Mouse (Mus musculus): ENCODE data around the gene L3hypdh. TPM values are rescaled to one million over a fixed set of nuclear protein-coding genes. Genes with fewer than 3 reads are reported as not detected.
"Not testable (repeated sequence)": the region's sequence is repeated elsewhere in the genome, so short reads cannot be mapped to it uniquely, and the experiment has no call there.

Gene L3hypdh
- total RNA-seq, 2 experiments from 2014 or later: 2.6 to 3.9 TPM

- no peak overlapping the region for H3K27ac ChIP-seq
- no peak overlapping the region for H3K4me3 ChIP-seq
- intact Hi-C loops (cut with DNase I): no loop called here
- DNase-seq (ENCODE audit: extremely low spot score in 1 of 2, low spot score in 2 of 2): no peak
- no peak for TF ChIP-seq CTCF (IDR thresholded peaks at IDR 0.05)
Measured at GRCm38 (mm10) chr12:72050821-72051220, 34.4 kb downstream of the L3hypdh start.

GRCm38 (mm10) chr12:72050156-72050555, 35.1 kb downstream of the L3hypdh start:
- H3K27ac ChIP-seq; DNase-seq (ENCODE audit: extremely low spot score in 1 of 2, low spot score in 2 of 2); H3K4me3 ChIP-seq; intact Hi-C loops (cut with DNase I): not testable (repeated sequence)

GRCm38 (mm10) chr12:72047513-72047912, 37.7 kb downstream of the L3hypdh start:
- no peak overlapping the region for H3K27ac ChIP-seq
- intact Hi-C loops (cut with DNase I): loop anchor here (1.0 to 10.0 kb wide), 4 partner anchors 225 to 850 kb away; partner anchors contain the start of gene Dact1
- no peak for DNase-seq (ENCODE audit: extremely low spot score in 1 of 2, low spot score in 2 of 2)
- no peak overlapping the region for H3K4me3 ChIP-seq
- TF ChIP-seq CTCF (IDR thresholded peaks at IDR 0.05): peak; percentile 84

- H3K27ac ChIP-seq: no peak overlapping the region
- intact Hi-C loops (cut with DNase I): loop anchor here (10.0 kb wide), 1 partner anchor 736 kb away; the partner anchor contains the start of gene Dact1
- no peak for DNase-seq (ENCODE audit: extremely low spot score in 1 of 2, low spot score in 2 of 2)
- TF ChIP-seq CTCF (IDR thresholded peaks at IDR 0.05): no peak
- no peak overlapping the region for H3K4me3 ChIP-seq
Measured at GRCm38 (mm10) chr12:72041238-72041637, 44.0 kb downstream of the L3hypdh start.

- Histone ChIP-seq H3K4me3 (no peak overlapping the region), H3K27ac (no peak overlapping the region)
- TF ChIP-seq CTCF (IDR thresholded peaks at IDR 0.05): no peak
- DNase-seq (ENCODE audit: extremely low spot score in 1 of 2, low spot score in 2 of 2): no peak
- intact Hi-C loops (cut with DNase I): no loop called here
Measured at GRCm38 (mm10) chr12:72039501-72039900, 45.7 kb downstream of the L3hypdh start.

GRCm38 (mm10) chr12:72038866-72039265, 46.4 kb downstream of the L3hypdh start:
- no peak for TF ChIP-seq CTCF (IDR thresholded peaks at IDR 0.05)
- DNase-seq (ENCODE audit: extremely low spot score in 1 of 2, low spot score in 2 of 2): no peak
- no peak overlapping the region for H3K4me3 ChIP-seq
- no peak overlapping the region for H3K27ac ChIP-seq
- intact Hi-C loops (cut with DNase I): no loop called here

GRCm38 (mm10) chr12:72037049-72037448, 48.2 kb downstream of the L3hypdh start:
- no peak for DNase-seq (ENCODE audit: extremely low spot score in 1 of 2, low spot score in 2 of 2)
- TF ChIP-seq CTCF (IDR thresholded peaks at IDR 0.05): no peak
- H3K4me3 ChIP-seq: no peak overlapping the region
- intact Hi-C loops (cut with DNase I): no loop called here
- no peak overlapping the region for H3K27ac ChIP-seq

GRCm38 (mm10) chr12:72036097-72036661, 49.1 kb downstream of the L3hypdh start:
- no peak for DNase-seq (ENCODE audit: extremely low spot score in 1 of 2, low spot score in 2 of 2)
- intact Hi-C loops (cut with DNase I): no loop called here
- H3K27ac ChIP-seq: no peak overlapping the region
- no peak overlapping the region for H3K4me3 ChIP-seq
- TF ChIP-seq CTCF (IDR thresholded peaks at IDR 0.05): no peak

- intact Hi-C loops (cut with DNase I): no loop called here
- DNase-seq (ENCODE audit: extremely low spot score in 1 of 2, low spot score in 2 of 2): no peak
- no peak for TF ChIP-seq CTCF (IDR thresholded peaks at IDR 0.05)
- H3K27ac ChIP-seq: no peak overlapping the region
- H3K4me3 ChIP-seq: no peak overlapping the region
Measured at GRCm38 (mm10) chr12:72031794-72032193, 53.4 kb downstream of the L3hypdh start.

- no peak for DNase-seq (ENCODE audit: extremely low spot score in 1 of 2, low spot score in 2 of 2)
- no peak overlapping the region for H3K27ac ChIP-seq
- no peak overlapping the region for H3K4me3 ChIP-seq
- no peak for TF ChIP-seq CTCF (IDR thresholded peaks at IDR 0.05)
- intact Hi-C loops (cut with DNase I): no loop called here
Measured at GRCm38 (mm10) chr12:72031171-72031570, 54.1 kb downstream of the L3hypdh start.

GRCm38 (mm10) chr12:72025275-72025795, 59.9 kb downstream of the L3hypdh start:
- DNase-seq (ENCODE audit: extremely low spot score in 1 of 2, low spot score in 2 of 2): no peak
- Histone ChIP-seq H3K27ac (no peak overlapping the region), H3K4me3 (no peak overlapping the region)
- no peak for TF ChIP-seq CTCF (IDR thresholded peaks at IDR 0.05)
- intact Hi-C loops (cut with DNase I): no loop called here

DNA sequence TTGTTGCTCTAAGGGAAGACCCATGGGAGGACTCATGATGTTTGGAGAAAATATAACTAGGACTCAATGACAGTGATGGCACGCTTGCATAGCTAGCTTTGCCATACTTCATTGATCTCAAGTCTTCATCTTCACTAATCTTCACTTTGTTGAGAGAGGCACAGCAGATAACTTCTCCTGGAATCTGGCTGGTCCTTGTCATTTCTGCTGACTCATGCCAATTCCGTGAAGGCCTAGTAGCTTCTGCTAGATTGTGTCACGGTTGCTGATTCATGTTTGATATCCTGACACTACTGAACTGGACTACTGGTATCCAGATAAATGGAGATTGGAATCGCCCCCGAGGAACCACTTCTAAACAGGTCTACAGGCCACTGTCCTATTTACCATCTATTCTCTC, 61.7 kb downstream of the L3hypdh start:
- Histone ChIP-seq H3K4me3 (no peak overlapping the region), H3K27ac (no peak overlapping the region)
- intact Hi-C loops (cut with DNase I): no loop called here
- no peak for DNase-seq (ENCODE audit: extremely low spot score in 1 of 2, low spot score in 2 of 2)
- TF ChIP-seq CTCF (IDR thresholded peaks at IDR 0.05): no peak

Small RNA genes lying within 50 kb of the gene (microRNA-seq; reads per million reads assigned to microRNA genes)
- gene Gm24466: 0 reads per million in 2 experiments

Other genes starting within 250 kb of the L3hypdh start
- 10 to 100 TPM; 12.8 to 16.5 TPM for gene Gpr135, start 14.3 kb downstream of the L3hypdh start, total RNA-seq (2021)
- 10 to 100 TPM; 52.4 to 55.6 TPM for gene Jkamp, start 150 bp upstream of the L3hypdh start, total RNA-seq (2021)
- gene Ccdc175, start 99.6 kb upstream of the L3hypdh start, total RNA-seq (2021): not detected